Mouse (Mus musculus) C2C12 (cell line): ENCODE results near the gene Mtmr12. TPM values are rescaled to one million over a fixed set of nuclear protein-coding genes. Genes with fewer than 3 reads are reported as not detected.

Experiments
- H3K27me3 ChIP-seq: one replicate; pipeline ENCODE4 v1.6.1; 2011; ENCODE audit not compliant: control insufficient read depth, insufficient read depth, insufficient read length
- H3K36me3 ChIP-seq: one replicate; pipeline ENCODE4 v1.6.1; 2011; ENCODE audit not compliant: control insufficient read depth, insufficient read depth
- H3K4me3 ChIP-seq: one replicate; pipeline ENCODE4 v1.5.1; 2011; ENCODE audit warnings: mild to moderate bottlenecking, control low read depth; ENCODE audit not compliant: poor library complexity, insufficient read depth, severe bottlenecking
- H3K79me2 ChIP-seq: one replicate; pipeline ENCODE4 v1.6.1; 2011; ENCODE audit not compliant: control insufficient read depth, insufficient read depth
- H3K79me3 ChIP-seq: one replicate; pipeline ENCODE4 v1.6.1; 2011; ENCODE audit warnings: low read depth, control low read depth
- H3ac ChIP-seq: one replicate; pipeline ENCODE3; 2011; ENCODE audit warnings: low read depth; ENCODE audit not compliant: control insufficient read depth, insufficient read length
- CEBPB ChIP-seq: IDR thresholded peaks from one replicate; pipeline ENCODE4 v1.6.1; 2011; ENCODE audit warnings: low read depth, mild to moderate bottlenecking, control low read depth, moderate library complexity
- CTCF ChIP-seq: IDR thresholded peaks from one replicate; pipeline ENCODE4 v1.5.1; 2011; ENCODE audit not compliant: control insufficient read depth, insufficient read depth, insufficient read length
- FOSL1 ChIP-seq: IDR thresholded peaks from one replicate; pipeline ENCODE4 v1.8.0; 2011; ENCODE audit warnings: mild to moderate bottlenecking, low read length; ENCODE audit not compliant: poor library complexity, insufficient read depth, severe bottlenecking
- MAX ChIP-seq: IDR thresholded peaks from one replicate; pipeline ENCODE4 v1.6.1; 2011; ENCODE audit warnings: mild to moderate bottlenecking, control low read depth
- MYOD1 ChIP-seq: IDR thresholded peaks from one replicate; pipeline ENCODE4 v1.6.1; 2011; ENCODE audit warnings: low read depth; ENCODE audit not compliant: control insufficient read depth, insufficient read length
- MYOG ChIP-seq: IDR thresholded peaks from one replicate; pipeline ENCODE4 v1.6.1; 2011; ENCODE audit not compliant: control insufficient read depth, insufficient read length; ENCODE audit errors: extremely low read depth
- USF1 ChIP-seq: IDR thresholded peaks from one replicate; pipeline ENCODE4 v1.6.1; 2011; ENCODE audit warnings: low read depth, mild to moderate bottlenecking, control low read depth, moderate library complexity
- polyA plus RNA-seq: library from polyadenylated mRNA; unstranded; fragments of >200 nt; fragmentation: generic; extraction: Trizol; gene quantifications from one replicate; pipeline ENCODE4 v1.2.1, GENCODE M21; 2012; ENCODE audit warnings: missing spikeins

Mtmr12 gene
- polyA plus RNA-seq, 1 experiment, result 7.9 TPM

GRCm38 (mm10) chr15:12301771-12302170 lies 96.9 kb downstream of the Mtmr12 start:
- no peak for TF ChIP-seq MAX
- no peak for TF ChIP-seq MYOD1
- TF ChIP-seq CTCF, result no peak
- no peak for TF ChIP-seq FOSL1
- no peak for TF ChIP-seq CEBPB
- no peak for TF ChIP-seq MYOG
- TF ChIP-seq USF1, result no peak
- H3K36me3 ChIP-seq, result no peaks in the 10 kb centered on the region
- no peak overlapping the region for H3K4me3 ChIP-seq
- no peaks in the 10 kb centered on the region for H3K27me3 ChIP-seq
- H3ac ChIP-seq, result no peak overlapping the region
- H3K79me2 ChIP-seq, result no peaks in the 10 kb centered on the region
- no peaks in the 10 kb centered on the region for H3K79me3 ChIP-seq

- Histone ChIP-seq H3K36me3 (no peaks in the 10 kb centered on the region), H3K4me3 (no peak overlapping the region), H3K79me3 (no peaks in the 10 kb centered on the region), H3ac (no peak overlapping the region), H3K79me2 (no peaks in the 10 kb centered on the region), H3K27me3 (no peaks in the 10 kb centered on the region)
- TF ChIP-seq MYOG, result no peak
- no peak for TF ChIP-seq FOSL1
- no peak for TF ChIP-seq CTCF
- TF ChIP-seq USF1, result no peak
- no peak for TF ChIP-seq MYOD1
- no peak for TF ChIP-seq MAX
- no peak for TF ChIP-seq CEBPB
Observed at GRCm38 (mm10) chr15:12306188-12307071, 101.6 kb downstream of the Mtmr12 start.

- no peaks in the 10 kb centered on the region for H3K36me3 ChIP-seq
- H3K27me3 ChIP-seq, result no peaks in the 10 kb centered on the region
- no peaks in the 10 kb centered on the region for H3K79me2 ChIP-seq
- H3K79me3 ChIP-seq, result no peaks in the 10 kb centered on the region
- H3ac ChIP-seq, result no peak overlapping the region
- no peak for TF ChIP-seq CTCF
- no peak for TF ChIP-seq CEBPB
- no peak for TF ChIP-seq USF1
- TF ChIP-seq FOSL1, result no peak
- no peak for TF ChIP-seq MAX
- no peak for TF ChIP-seq MYOG
- TF ChIP-seq MYOD1, result no peak
- H3K4me3 ChIP-seq, result no peak overlapping the region
Observed at GRCm38 (mm10) chr15:12307114-12307513, 102.3 kb downstream of the Mtmr12 start.

- Histone ChIP-seq H3K27me3 (no peaks in the 10 kb centered on the region), H3K4me3 (no peak overlapping the region), H3ac (no peak overlapping the region), H3K79me2 (no peaks in the 10 kb centered on the region), H3K79me3 (no peaks in the 10 kb centered on the region), H3K36me3 (no peaks in the 10 kb centered on the region)
- TF ChIP-seq MYOD1 (no peak), CEBPB (no peak), MYOG (no peak), FOSL1 (no peak), CTCF (no peak), USF1 (no peak), MAX (no peak)
Observed at GRCm38 (mm10) chr15:12308539-12308938, 103.7 kb downstream of the Mtmr12 start.

DNA sequence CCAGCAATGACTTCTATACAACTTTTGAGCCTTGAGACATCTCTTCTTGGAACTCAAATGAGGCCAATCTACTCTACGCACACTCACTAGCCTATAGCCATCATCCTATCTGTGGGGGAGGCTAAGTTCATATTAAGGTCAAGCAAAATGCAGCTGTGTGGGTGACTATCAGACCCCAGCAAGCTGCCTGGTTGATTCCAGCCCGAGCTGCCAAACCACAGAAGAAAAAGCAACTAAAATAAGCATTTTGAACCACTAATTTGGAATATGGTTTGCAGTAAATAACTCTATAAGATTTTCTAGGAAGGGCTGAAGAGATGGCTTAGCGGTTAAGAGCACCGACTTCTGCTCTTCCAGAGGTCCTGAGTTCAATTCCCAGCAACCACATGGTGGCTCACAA lies 105.8 kb downstream of the Mtmr12 start:
- no peak for TF ChIP-seq FOSL1
- no peak for TF ChIP-seq MYOG
- no peak for TF ChIP-seq MYOD1
- TF ChIP-seq USF1, result no peak
- TF ChIP-seq MAX, result no peak
- no peak for TF ChIP-seq CTCF
- TF ChIP-seq CEBPB, result no peak
- Histone ChIP-seq H3K79me3 (no peaks in the 10 kb centered on the region), H3K27me3 (no peaks in the 10 kb centered on the region), H3K79me2 (no peaks in the 10 kb centered on the region), H3ac (no peak overlapping the region), H3K4me3 (no peak overlapping the region), H3K36me3 (no peaks in the 10 kb centered on the region)
